Mouse (Mus musculus): ENCODE measurements around the gene Tmem198b. TPM values are rescaled to one million over a fixed set of nuclear protein-coding genes. Genes with fewer than 3 reads are reported as not detected.
A peak's percentile ranks its signal among the peaks of the same experiment; 100 is the strongest.

Tmem198b gene
- 16.6 and 18.2 TPM in 2 replicates for polyA plus RNA-seq (2014; fragmentation: Nextera tagmentation; extraction: Ambion mirVana)

DNA sequence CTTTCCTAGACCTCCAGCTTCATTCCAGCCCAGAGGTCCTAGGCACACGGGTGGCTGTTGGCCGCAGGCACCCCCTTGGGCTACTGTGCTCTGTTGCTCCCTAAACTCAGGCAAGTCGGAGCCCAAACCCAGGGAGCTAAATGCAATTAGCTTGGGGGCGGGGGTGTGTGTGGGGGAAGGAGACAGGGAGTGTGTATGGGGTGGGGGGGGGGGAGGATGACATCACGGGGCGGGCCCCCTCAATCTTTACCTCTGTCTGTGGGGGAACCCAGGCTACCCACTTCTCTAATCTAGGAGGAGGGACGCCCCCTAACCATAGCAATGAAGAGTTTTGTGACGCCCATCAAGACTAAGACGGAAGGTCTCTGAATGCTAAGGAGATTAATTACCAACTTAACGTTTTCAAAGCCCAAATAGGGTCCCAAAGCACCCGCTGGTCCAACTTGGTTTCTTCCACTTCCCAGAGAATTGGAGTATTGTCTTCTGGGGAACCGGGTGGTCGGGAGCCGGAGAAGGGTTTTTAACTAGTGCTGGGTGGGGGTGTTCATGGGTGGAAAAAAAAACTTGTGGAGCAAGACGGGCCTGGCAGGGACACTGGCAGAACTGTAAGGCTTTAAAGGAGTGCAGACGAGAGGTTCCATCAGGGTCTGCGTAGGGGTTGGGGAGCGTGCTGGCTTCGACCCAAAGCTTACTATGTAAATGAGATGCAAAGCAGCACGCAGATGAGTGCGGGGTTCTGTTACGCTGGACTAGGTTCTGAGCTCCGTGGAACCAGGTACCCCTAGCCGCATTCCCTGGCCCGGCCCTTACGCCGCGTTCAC lies at the start of gene Tmem198b:
Gene Tmem198b (minus strand): TSS at position 100 of the 821 bp plus-strand sequence.
- peaks cover 19 to 42% of the 10 kb centered on the region in 2 experiments for H3K4me1 ChIP-seq (ENCODE audit: control insufficient read depth in 2 of 2, insufficient read depth in 2 of 2, low read length in 2 of 2)
- peaks cover 51% of the 10 kb centered on the region for H3K36me3 ChIP-seq (ENCODE audit: control insufficient read depth, insufficient read depth, low read length)
- H3K9ac ChIP-seq (ENCODE audit: low read length): peak within 1 kb of the TSS; percentile 86
- H3K27ac ChIP-seq (replicated peaks in 1 of 2; ENCODE audit: control insufficient read depth in 1 of 2, insufficient read depth in 1 of 2, low read depth in 2 of 2, low read length in 2 of 2): peak within 1 kb of the TSS; percentile 94
- H3K4me2 ChIP-seq (ENCODE audit: low read length): peak within 1 kb of the TSS; percentile 92
- H3K4me3 ChIP-seq (ENCODE audit: control insufficient read depth in 1 of 2, insufficient read depth in 1 of 2, low read depth in 1 of 2, low read length in 2 of 2): peak within 1 kb of the TSS; percentile 64 to 68
- peak; percentile 59 for ATAC-seq (ENCODE audit: insufficient number of reproducible peaks, insufficient read depth, low FRiP score, low read depth)
- H3K9me3 ChIP-seq (ENCODE audit: control insufficient read depth, low read length): no peaks in the 10 kb centered on the region
- under 1% methylated on average over 28 of the region's 28 CpGs for WGBS
- H3K27me3 ChIP-seq (ENCODE audit: control insufficient read depth, insufficient read depth, low read length): no peaks in the 10 kb centered on the region

DNA sequence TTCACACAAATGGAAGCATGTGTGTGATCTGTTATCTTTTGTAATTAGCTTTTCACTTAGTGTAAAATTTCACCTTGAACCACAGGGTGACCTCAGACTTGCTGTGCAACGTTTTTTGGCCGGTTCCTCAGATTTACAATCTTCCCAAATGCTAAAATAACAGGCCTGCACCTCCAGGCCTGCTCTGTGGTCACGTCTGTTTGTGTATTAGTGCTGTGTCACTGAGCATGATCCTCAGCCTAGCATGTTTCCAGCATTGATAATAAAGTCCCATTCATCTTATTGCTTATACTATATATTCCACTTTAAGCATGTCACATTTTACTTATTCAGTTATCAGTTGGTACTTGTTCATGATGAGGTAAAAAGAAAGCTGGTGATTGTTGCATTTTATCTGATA lies 46.2 kb upstream of the Tmem198b start:
- H3K9ac ChIP-seq (ENCODE audit: low read length): no peak overlapping the region
- no peaks in the 10 kb centered on the region for H3K9me3 ChIP-seq (ENCODE audit: control insufficient read depth, low read length)
- peaks cover 73% of the 10 kb centered on the region for H3K36me3 ChIP-seq (ENCODE audit: control insufficient read depth, insufficient read depth, low read length)
- H3K27me3 ChIP-seq (ENCODE audit: control insufficient read depth, insufficient read depth, low read length): no peaks in the 10 kb centered on the region
- H3K4me2 ChIP-seq (ENCODE audit: low read length): no peak overlapping the region
- 76% methylated on average over 3 of the region's 3 CpGs for WGBS
- ATAC-seq (ENCODE audit: insufficient number of reproducible peaks, insufficient read depth, low FRiP score, low read depth): no peak
- no peak overlapping the region for H3K27ac ChIP-seq (replicated peaks in 1 of 2; ENCODE audit: control insufficient read depth in 1 of 2, insufficient read depth in 1 of 2, low read depth in 2 of 2, low read length in 2 of 2)
- H3K4me1 ChIP-seq (ENCODE audit: control insufficient read depth in 2 of 2, insufficient read depth in 2 of 2, low read length in 2 of 2): no peaks in the 10 kb centered on the region
- no peak overlapping the region for H3K4me3 ChIP-seq (ENCODE audit: control insufficient read depth in 1 of 2, insufficient read depth in 1 of 2, low read depth in 1 of 2, low read length in 2 of 2)

DNA sequence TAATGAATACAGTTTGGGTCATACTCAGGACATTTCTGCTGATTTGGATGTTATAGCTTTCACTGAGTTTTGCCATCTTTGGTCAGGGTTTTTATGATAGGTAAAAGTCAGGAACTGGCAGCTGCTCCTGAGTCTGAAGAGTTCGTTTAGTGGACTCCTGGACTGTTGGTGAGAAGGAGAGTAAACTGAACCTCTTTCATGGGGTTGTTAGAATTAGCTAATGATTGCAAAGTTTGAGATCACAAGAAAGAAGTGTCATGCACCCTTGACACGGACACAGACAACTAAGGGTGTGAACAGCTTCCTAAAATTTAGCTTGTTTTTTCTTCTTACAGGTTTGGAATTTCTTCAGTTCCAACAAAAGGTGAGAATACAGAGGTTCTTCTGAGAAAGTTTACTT lies 44.3 kb upstream of the Tmem198b start:
- Histone ChIP-seq H3K9me3 (ENCODE audit: control insufficient read depth, low read length) (no peaks in the 10 kb centered on the region), H3K4me1 (ENCODE audit: control insufficient read depth in 2 of 2, insufficient read depth in 2 of 2, low read length in 2 of 2) (no peaks in the 10 kb centered on the region), H3K4me3 (ENCODE audit: control insufficient read depth in 1 of 2, insufficient read depth in 1 of 2, low read depth in 1 of 2, low read length in 2 of 2) (no peak overlapping the region), H3K27ac (replicated peaks in 1 of 2; ENCODE audit: control insufficient read depth in 1 of 2, insufficient read depth in 1 of 2, low read depth in 2 of 2, low read length in 2 of 2) (no peak overlapping the region), H3K4me2 (ENCODE audit: low read length) (no peak overlapping the region), H3K36me3 (ENCODE audit: control insufficient read depth, insufficient read depth, low read length) (peaks cover 79% of the 10 kb centered on the region), H3K9ac (ENCODE audit: low read length) (no peak overlapping the region), H3K27me3 (ENCODE audit: control insufficient read depth, insufficient read depth, low read length) (no peaks in the 10 kb centered on the region)
- ATAC-seq (ENCODE audit: insufficient number of reproducible peaks, insufficient read depth, low FRiP score, low read depth): no peak
- 79% methylated on average over 2 of the region's 2 CpGs for WGBS

DNA sequence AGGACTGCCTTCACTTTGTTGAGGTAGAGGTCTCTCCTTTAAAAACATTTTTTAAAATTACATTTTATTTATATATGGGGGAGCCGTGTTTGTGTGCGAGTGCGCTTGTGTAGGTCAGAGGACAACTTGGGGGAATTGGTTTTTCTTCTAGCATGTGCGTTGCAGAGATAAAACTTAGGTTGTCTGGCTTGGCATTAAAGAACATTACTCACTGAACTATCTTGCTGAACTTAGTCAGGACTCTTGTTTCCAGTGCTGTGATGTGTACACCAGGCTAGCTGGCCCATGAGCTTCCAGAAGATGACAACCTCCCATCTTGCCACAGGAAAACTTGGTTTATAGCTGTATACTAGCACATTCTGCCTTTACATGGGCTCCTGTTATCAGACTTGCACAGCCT lies 42.5 kb upstream of the Tmem198b start:
- H3K4me3 ChIP-seq (ENCODE audit: control insufficient read depth in 1 of 2, insufficient read depth in 1 of 2, low read depth in 1 of 2, low read length in 2 of 2): no peak overlapping the region
- H3K9ac ChIP-seq (ENCODE audit: low read length): no peak overlapping the region
- peaks cover 84% of the 10 kb centered on the region for H3K36me3 ChIP-seq (ENCODE audit: control insufficient read depth, insufficient read depth, low read length)
- no peaks in the 10 kb centered on the region for H3K27me3 ChIP-seq (ENCODE audit: control insufficient read depth, insufficient read depth, low read length)
- no peaks in the 10 kb centered on the region for H3K4me1 ChIP-seq (ENCODE audit: control insufficient read depth in 2 of 2, insufficient read depth in 2 of 2, low read length in 2 of 2)
- no peak overlapping the region for H3K27ac ChIP-seq (replicated peaks in 1 of 2; ENCODE audit: control insufficient read depth in 1 of 2, insufficient read depth in 1 of 2, low read depth in 2 of 2, low read length in 2 of 2)
- 97% methylated on average over 4 of the region's 4 CpGs for WGBS
- no peaks in the 10 kb centered on the region for H3K9me3 ChIP-seq (ENCODE audit: control insufficient read depth, low read length)
- ATAC-seq (ENCODE audit: insufficient number of reproducible peaks, insufficient read depth, low FRiP score, low read depth): no peak
- H3K4me2 ChIP-seq (ENCODE audit: low read length): no peak overlapping the region

DNA sequence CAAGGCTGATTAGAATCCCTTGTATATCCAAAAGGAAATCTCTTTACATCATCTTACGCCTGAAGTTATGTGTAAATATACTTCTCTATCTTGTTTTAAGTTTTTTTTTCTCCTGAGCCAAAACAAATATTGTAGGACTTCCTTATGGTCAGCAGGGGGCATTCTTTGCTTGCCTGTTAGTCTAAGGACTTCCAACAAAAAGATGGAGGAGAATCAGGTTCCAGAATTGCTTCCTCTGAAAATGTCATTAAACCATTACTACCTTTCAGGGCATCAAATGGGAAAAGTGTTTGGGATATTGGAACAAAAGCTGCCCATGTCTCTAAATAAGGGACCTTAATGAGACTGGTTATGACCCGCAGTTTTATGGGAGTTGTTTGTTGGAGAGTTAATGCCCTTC lies 41.3 kb upstream of the Tmem198b start:
- no peaks in the 10 kb centered on the region for H3K27me3 ChIP-seq (ENCODE audit: control insufficient read depth, insufficient read depth, low read length)
- no peak overlapping the region for H3K27ac ChIP-seq (replicated peaks in 1 of 2; ENCODE audit: control insufficient read depth in 1 of 2, insufficient read depth in 1 of 2, low read depth in 2 of 2, low read length in 2 of 2)
- no peaks in the 10 kb centered on the region for H3K9me3 ChIP-seq (ENCODE audit: control insufficient read depth, low read length)
- no peak overlapping the region for H3K4me2 ChIP-seq (ENCODE audit: low read length)
- no peak for ATAC-seq (ENCODE audit: insufficient number of reproducible peaks, insufficient read depth, low FRiP score, low read depth)
- H3K4me3 ChIP-seq (ENCODE audit: control insufficient read depth in 1 of 2, insufficient read depth in 1 of 2, low read depth in 1 of 2, low read length in 2 of 2): no peak overlapping the region
- no peaks in the 10 kb centered on the region for H3K4me1 ChIP-seq (ENCODE audit: control insufficient read depth in 2 of 2, insufficient read depth in 2 of 2, low read length in 2 of 2)
- no peak overlapping the region for H3K9ac ChIP-seq (ENCODE audit: low read length)
- peaks cover 86% of the 10 kb centered on the region for H3K36me3 ChIP-seq (ENCODE audit: control insufficient read depth, insufficient read depth, low read length)
- WGBS: 81% methylated on average over 2 of the region's 2 CpGs

- H3K27me3 ChIP-seq (ENCODE audit: control insufficient read depth, insufficient read depth, low read length): no peaks in the 10 kb centered on the region
- no peak overlapping the region for H3K9ac ChIP-seq (ENCODE audit: low read length)
- peaks cover 88% of the 10 kb centered on the region for H3K36me3 ChIP-seq (ENCODE audit: control insufficient read depth, insufficient read depth, low read length)
- H3K4me2 ChIP-seq (ENCODE audit: low read length): no peak overlapping the region
- no peak for ATAC-seq (ENCODE audit: insufficient number of reproducible peaks, insufficient read depth, low FRiP score, low read depth)
- H3K27ac ChIP-seq (replicated peaks in 1 of 2; ENCODE audit: control insufficient read depth in 1 of 2, insufficient read depth in 1 of 2, low read depth in 2 of 2, low read length in 2 of 2): no peak overlapping the region
- H3K4me3 ChIP-seq (ENCODE audit: control insufficient read depth in 1 of 2, insufficient read depth in 1 of 2, low read depth in 1 of 2, low read length in 2 of 2): no peak overlapping the region
- WGBS: 92% methylated on average over 5 of the region's 5 CpGs
- no peaks in the 10 kb centered on the region for H3K9me3 ChIP-seq (ENCODE audit: control insufficient read depth, low read length)
- no peaks in the 10 kb centered on the region for H3K4me1 ChIP-seq (ENCODE audit: control insufficient read depth in 2 of 2, insufficient read depth in 2 of 2, low read length in 2 of 2)
Measured at GRCm38 (mm10) chr10:128843260-128843659, 39.1 kb upstream of the Tmem198b start.

DNA sequence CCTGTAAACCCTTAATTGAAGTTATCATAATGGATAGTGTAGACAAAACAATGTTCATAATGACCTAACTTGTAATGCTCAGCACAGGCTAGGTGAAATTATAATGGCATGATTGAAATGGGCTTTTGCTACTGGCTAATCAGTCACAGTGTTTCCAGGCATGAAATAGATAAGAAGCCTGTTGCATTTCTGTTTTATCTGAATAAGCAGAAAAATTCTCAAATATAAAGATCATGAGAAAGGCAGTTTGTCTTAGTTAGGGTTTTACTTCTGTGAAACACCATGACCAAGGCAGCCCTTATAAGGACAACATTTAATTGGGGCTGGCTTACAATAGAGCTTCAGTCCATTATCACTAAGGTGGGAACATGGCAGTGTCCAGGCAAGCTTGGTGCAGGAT lies 36.4 kb upstream of the Tmem198b start:
- H3K36me3 ChIP-seq (ENCODE audit: control insufficient read depth, insufficient read depth, low read length): peaks cover 85% of the 10 kb centered on the region
- ATAC-seq (ENCODE audit: insufficient number of reproducible peaks, insufficient read depth, low FRiP score, low read depth): no peak
- H3K4me1 ChIP-seq (ENCODE audit: control insufficient read depth in 2 of 2, insufficient read depth in 2 of 2, low read length in 2 of 2): no peaks in the 10 kb centered on the region
- no peaks in the 10 kb centered on the region for H3K27me3 ChIP-seq (ENCODE audit: control insufficient read depth, insufficient read depth, low read length)
- no peak overlapping the region for H3K27ac ChIP-seq (replicated peaks in 1 of 2; ENCODE audit: control insufficient read depth in 1 of 2, insufficient read depth in 1 of 2, low read depth in 2 of 2, low read length in 2 of 2)
- no peaks in the 10 kb centered on the region for H3K9me3 ChIP-seq (ENCODE audit: control insufficient read depth, low read length)
- H3K9ac ChIP-seq (ENCODE audit: low read length): no peak overlapping the region
- H3K4me3 ChIP-seq (ENCODE audit: control insufficient read depth in 1 of 2, insufficient read depth in 1 of 2, low read depth in 1 of 2, low read length in 2 of 2): no peak overlapping the region
- no peak overlapping the region for H3K4me2 ChIP-seq (ENCODE audit: low read length)

DNA sequence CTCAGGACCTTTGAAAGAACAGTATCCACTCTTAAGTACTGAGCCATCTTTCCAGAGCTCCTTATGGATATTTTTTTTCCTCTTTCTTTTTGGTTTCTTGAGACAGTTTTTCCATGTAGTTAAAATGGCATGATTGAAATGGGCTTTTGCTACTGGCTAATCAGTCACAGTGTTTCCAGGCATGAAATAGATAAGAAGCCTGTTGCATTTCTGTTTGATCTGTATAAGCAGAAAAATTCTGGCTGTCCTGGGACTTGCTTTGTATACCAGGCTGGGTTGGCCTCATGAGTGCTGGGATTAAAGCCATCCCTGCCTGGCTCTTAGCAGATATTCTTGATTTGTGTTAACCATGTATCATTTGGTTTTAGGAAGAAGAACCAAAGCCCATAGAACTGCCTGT lies 35.3 kb upstream of the Tmem198b start:
- ATAC-seq (ENCODE audit: insufficient number of reproducible peaks, insufficient read depth, low FRiP score, low read depth): no peak
- Histone ChIP-seq H3K27me3 (ENCODE audit: control insufficient read depth, insufficient read depth, low read length) (no peaks in the 10 kb centered on the region), H3K4me1 (ENCODE audit: control insufficient read depth in 2 of 2, insufficient read depth in 2 of 2, low read length in 2 of 2) (no peaks in the 10 kb centered on the region), H3K27ac (replicated peaks in 1 of 2; ENCODE audit: control insufficient read depth in 1 of 2, insufficient read depth in 1 of 2, low read depth in 2 of 2, low read length in 2 of 2) (no peak overlapping the region), H3K9ac (ENCODE audit: low read length) (no peak overlapping the region), H3K4me3 (ENCODE audit: control insufficient read depth in 1 of 2, insufficient read depth in 1 of 2, low read depth in 1 of 2, low read length in 2 of 2) (no peak overlapping the region), H3K36me3 (ENCODE audit: control insufficient read depth, insufficient read depth, low read length) (peaks cover 88% of the 10 kb centered on the region), H3K9me3 (ENCODE audit: control insufficient read depth, low read length) (no peaks in the 10 kb centered on the region), H3K4me2 (ENCODE audit: low read length) (no peak overlapping the region)

Measured in heart, embryonic 14.5 days (tissue).